22 mouse cellular contexts compared by ENCODE assay signal in the genomic region with DNA sequence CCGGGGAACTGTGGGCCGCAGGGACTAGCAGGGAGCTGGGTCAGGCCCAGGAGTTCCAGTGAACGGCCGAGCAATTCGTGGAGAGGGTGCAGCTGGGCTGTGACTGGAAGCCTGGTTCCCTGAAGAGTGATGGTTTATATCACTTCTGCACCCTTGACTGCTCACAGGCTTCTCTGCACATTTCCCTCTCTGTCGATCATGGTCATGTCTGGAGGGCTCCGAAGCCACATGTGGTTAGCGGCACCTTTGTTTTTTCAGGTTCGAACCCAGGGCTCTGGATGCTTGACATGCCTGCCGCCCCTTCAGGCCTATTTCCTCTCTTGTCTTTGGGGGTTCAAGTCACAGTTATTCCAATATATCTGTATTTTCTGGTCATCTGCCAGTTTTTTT. TPM values are rescaled to one million over a fixed set of nuclear protein-coding genes. Genes with fewer than 3 reads are reported as not detected.
A peak's percentile ranks its signal among the peaks of the same experiment; 100 is the strongest.
DNase-seq lines count a peak whose midpoint lies in the region; ATAC-seq and TF ChIP-seq lines count a peak whose summit lies in the region.
"Had no signal": no experiment of that assay in that cellular context is flagged by ENCODE, and none has a peak within 500 bp of the region (broad histone marks: within the 10 kb centered on the region; RNA-seq: fewer than 3 reads in every experiment).

No protein-coding gene starts in this region.

- H3K9ac ChIP-seq in forebrain, embryonic 15.5 days (replicated peaks) = 0 out of 2 replicates have a peak overlapping the region, but pooled peaks have one; percentile 1
- no peak overlapping the region for H3K9ac ChIP-seq in forebrain, embryonic 16.5 days (replicated peaks; ENCODE audit: low read depth, low read length)
- no peak overlapping the region for H3K9ac ChIP-seq in kidney, embryonic 14.5 days (ENCODE audit: low read depth, low read length)
- H3K9ac ChIP-seq: liver, embryonic 12.5 days; lung, embryonic 15.5 days had no signal

- no peak for DNase-seq in kidney, postnatal 4 days
- peak in 1 of 2 experiments; percentile 44 for DNase-seq in spleen, adult 2 months (ENCODE audit: low read depth in 1 of 2, low spot score in 2 of 2)
- DNase-seq in spleen, adult 18-20 months = no peak
- DNase-seq in splenic B cell, adult 2 months (ENCODE audit: low read depth, low spot score) = peak; percentile 58
- DNase-seq in gastrocnemius, postnatal 25 days = no peak
- DNase-seq: adrenal gland, postnatal 14 days; cerebellum, adult 18-20 months; heart, postnatal 10 days; layer of hippocampus, postnatal 36 days; right cerebral cortex, postnatal 4 days had no signal

- H3K27me3 ChIP-seq in forebrain, embryonic 15.5 days = 0 out of 2 replicates have a peak, but pooled peaks cover 3% of the 10 kb centered on the region
- H3K27me3 ChIP-seq in forebrain, embryonic 16.5 days (replicated peaks; ENCODE audit: control insufficient read depth, insufficient read depth, low read length) = no peaks in the 10 kb centered on the region
- peaks cover 17% of the 10 kb centered on the region; the same call in 1 of the 2 replicates for H3K27me3 ChIP-seq in kidney, embryonic 14.5 days (ENCODE audit: control insufficient read depth, insufficient read depth, low read length)
- H3K27me3 ChIP-seq in spleen, adult 2 months (ENCODE audit: control insufficient read depth, insufficient read depth, low read length) = no peaks in the 10 kb centered on the region
- H3K27me3 ChIP-seq in splenic B cell, adult 2 months (ENCODE audit: control insufficient read depth, insufficient read depth, low read length, poor library complexity, severe bottlenecking) = no peaks in the 10 kb centered on the region

- H3K9me3 ChIP-seq in forebrain, embryonic 15.5 days = no peaks in the 10 kb centered on the region
- no peaks in the 10 kb centered on the region for H3K9me3 ChIP-seq in forebrain, embryonic 16.5 days (ENCODE audit: control insufficient read depth, low read length)
- H3K9me3 ChIP-seq in kidney, embryonic 14.5 days (ENCODE audit: control insufficient read depth, low read length) = no peaks in the 10 kb centered on the region
- H3K9me3 ChIP-seq: liver, embryonic 12.5 days; lung, embryonic 15.5 days had no signal

- TF ChIP-seq CTCF in spleen, adult 2 months (IDR thresholded peaks at IDR 0.05; ENCODE audit: extremely low read depth, insufficient read depth, insufficient read length, insufficient replicate concordance) = no peak

- ATAC-seq in forebrain, embryonic 15.5 days (replicated peaks) = no peak
- no peak for ATAC-seq in forebrain, embryonic 16.5 days
- peak; percentile 35; the same call in 1 of the 2 replicates for ATAC-seq in kidney, embryonic 14.5 days (ENCODE audit: low FRiP score, low TSS enrichment)
- ATAC-seq: forebrain, embryonic 14.5 days; liver, embryonic 12.5 days had no signal

- H3K4me3 ChIP-seq in forebrain, embryonic 15.5 days = no peak overlapping the region
- no peak overlapping the region for H3K4me3 ChIP-seq in forebrain, embryonic 16.5 days (replicated peaks; ENCODE audit: low read length)
- H3K4me3 ChIP-seq in kidney, embryonic 14.5 days (ENCODE audit: low read length) = no peak overlapping the region
- H3K4me3 ChIP-seq in spleen, adult 2 months (ENCODE audit: extremely low read depth, insufficient read depth, insufficient read length) = peak overlapping the region; percentile 62; the same call in 1 of the 2 replicates
- H3K4me3 ChIP-seq: erythroblast, embryonic 14.5 days; liver, embryonic 12.5 days; lung, embryonic 15.5 days had no signal

- no peak overlapping the region for H3K4me2 ChIP-seq in forebrain, embryonic 15.5 days (replicated peaks)
- H3K4me2 ChIP-seq in forebrain, embryonic 16.5 days (ENCODE audit: low read length) = no peak overlapping the region
- H3K4me2 ChIP-seq in kidney, embryonic 14.5 days (replicated peaks; ENCODE audit: low read depth, low read length) = no peak overlapping the region
- H3K4me2 ChIP-seq: liver, embryonic 12.5 days; lung, embryonic 15.5 days had no signal

- H3K4me1 ChIP-seq in forebrain, embryonic 15.5 days = no peaks in the 10 kb centered on the region
- H3K4me1 ChIP-seq in forebrain, embryonic 16.5 days (replicated peaks; ENCODE audit: control insufficient read depth, insufficient read depth, low read length) = no peaks in the 10 kb centered on the region
- no peaks in the 10 kb centered on the region for H3K4me1 ChIP-seq in kidney, embryonic 14.5 days (ENCODE audit: control insufficient read depth, insufficient read depth, low read length)
- peaks cover 30% of the 10 kb centered on the region for H3K4me1 ChIP-seq in spleen, adult 2 months (ENCODE audit: control insufficient read depth, insufficient read depth, insufficient read length)

- TF ChIP-seq POLR2A in spleen, adult 2 months (IDR thresholded peaks at IDR 0.05; ENCODE audit: low read depth, low read length) = no peak

- no peak overlapping the region for H3K27ac ChIP-seq in forebrain, embryonic 15.5 days (replicated peaks)
- H3K27ac ChIP-seq in forebrain, embryonic 16.5 days (ENCODE audit: low read length) = no peak overlapping the region
- no peak overlapping the region for H3K27ac ChIP-seq in kidney, embryonic 14.5 days (ENCODE audit: low read depth, low read length)
- H3K27ac ChIP-seq in spleen, adult 2 months (ENCODE audit: insufficient read depth, low read length) = peak overlapping the region; percentile 90
- H3K27ac ChIP-seq: liver, embryonic 12.5 days; lung, embryonic 15.5 days had no signal

- H3K36me3 ChIP-seq in forebrain, embryonic 15.5 days = no peaks in the 10 kb centered on the region
- no peaks in the 10 kb centered on the region for H3K36me3 ChIP-seq in forebrain, embryonic 16.5 days (ENCODE audit: control insufficient read depth, insufficient read depth)
- no peaks in the 10 kb centered on the region for H3K36me3 ChIP-seq in kidney, embryonic 14.5 days (ENCODE audit: control insufficient read depth, insufficient read depth, low read length)
- no peaks in the 10 kb centered on the region for H3K36me3 ChIP-seq in spleen, adult 2 months (ENCODE audit: control insufficient read depth, insufficient read depth, low read length)
- H3K36me3 ChIP-seq in splenic B cell, adult 2 months (ENCODE audit: control insufficient read depth, insufficient read depth, low read length, poor library complexity, severe bottlenecking) = no peaks in the 10 kb centered on the region
- H3K36me3 ChIP-seq: liver, embryonic 12.5 days; lung, embryonic 15.5 days had no signal

- WGBS in forebrain, embryonic 15.5 days = 63% methylated on average over 10 of the region's 10 CpGs
- WGBS in forebrain, embryonic 16.5 days = 56% methylated on average over 10 of the region's 10 CpGs
- 47% methylated on average over 10 of the region's 10 CpGs for WGBS in kidney, embryonic 14.5 days
- WGBS in spleen, adult 2 months = 26% methylated on average over 10 of the region's 10 CpGs

RNA-seq across cellular contexts. Expression of a gene that starts 0.2 kb away (rescaled TPM):
- 0.36 TPM in 1 of 2 replicates, not detected in the other for polyA plus RNA-seq in forebrain, embryonic 15.5 days (2015; fragmentation: Nextera tagmentation; extraction: Ambion mirVana)
- polyA plus RNA-seq in forebrain, embryonic 16.5 days (2015; fragmentation: Nextera tagmentation; extraction: Ambion mirVana) = 0.24 and 0.35 TPM in 2 replicates
- 0.14 TPM in 1 of 2 replicates, not detected in the other for polyA plus RNA-seq in kidney, embryonic 14.5 days (2014; fragmentation: Nextera tagmentation; extraction: Ambion mirVana)
- polyA plus RNA-seq in spleen, adult 2 months (2012; rRNA removed) = 24.8 and 26.8 TPM in 2 replicates
- total RNA-seq in gastrocnemius, postnatal 25 days (2021) = under 1 TPM in 1 of 2 experiments, not detected in 1; 0.32 TPM
- polyA plus RNA-seq: embryonic facial prominence, embryonic 11.5 days; kidney, embryonic 16.5 days; liver, embryonic 12.5 days had no signal

RNA-seq across cellular contexts. Expression of a gene that starts 3.6 kb away (rescaled TPM):
- polyA plus RNA-seq in forebrain, embryonic 15.5 days (2015; fragmentation: Nextera tagmentation; extraction: Ambion mirVana) = not detected in 2 replicates
- polyA plus RNA-seq in forebrain, embryonic 16.5 days (2015; fragmentation: Nextera tagmentation; extraction: Ambion mirVana) = not detected in 2 replicates
- polyA plus RNA-seq in kidney, embryonic 14.5 days (2014; fragmentation: Nextera tagmentation; extraction: Ambion mirVana) = not detected in 2 replicates
- 7.5 and 13.2 TPM in 2 replicates for polyA plus RNA-seq in spleen, adult 2 months (2012; rRNA removed)
- total RNA-seq in gastrocnemius, postnatal 25 days (2021) = under 1 TPM in 1 of 2 experiments, not detected in 1; 0.18 TPM
- total RNA-seq: layer of hippocampus, adult 18-20 months; layer of hippocampus, postnatal 36 days had no signal
- polyA plus RNA-seq: embryonic facial prominence, embryonic 11.5 days; forebrain, embryonic 14.5 days; lung, embryonic 15.5 days; neural tube, embryonic 14.5 days had no signal

RNA-seq across cellular contexts. Expression of a gene that starts 11.1 kb away (rescaled TPM):
- 0.25 and 0.70 TPM in 2 replicates for polyA plus RNA-seq in forebrain, embryonic 15.5 days (2015; fragmentation: Nextera tagmentation; extraction: Ambion mirVana)
- polyA plus RNA-seq in forebrain, embryonic 16.5 days (2015; fragmentation: Nextera tagmentation; extraction: Ambion mirVana) = 0.24 TPM in 1 of 2 replicates, not detected in the other
- polyA plus RNA-seq in kidney, embryonic 14.5 days (2014; fragmentation: Nextera tagmentation; extraction: Ambion mirVana) = 0.34 and 1.4 TPM in 2 replicates
- polyA plus RNA-seq in spleen, adult 2 months (2012; rRNA removed) = 531 and 756 TPM in 2 replicates
- total RNA-seq in gastrocnemius, postnatal 25 days (2021) = not detected

RNA-seq across cellular contexts. Expression of a gene that starts 15.3 kb away (rescaled TPM):
- 0.61 and 1.1 TPM in 2 replicates for polyA plus RNA-seq in forebrain, embryonic 15.5 days (2015; fragmentation: Nextera tagmentation; extraction: Ambion mirVana)
- 0.62 TPM in 1 of 2 replicates, not detected in the other for polyA plus RNA-seq in forebrain, embryonic 16.5 days (2015; fragmentation: Nextera tagmentation; extraction: Ambion mirVana)
- 0.89 TPM in 1 of 2 replicates, not detected in the other for polyA plus RNA-seq in kidney, embryonic 14.5 days (2014; fragmentation: Nextera tagmentation; extraction: Ambion mirVana)
- 0.34 TPM in 1 of 2 replicates, not detected in the other for polyA plus RNA-seq in spleen, adult 2 months (2012; rRNA removed)
- under 1 TPM in 1 of 2 experiments, not detected in 1; 0.70 TPM for total RNA-seq in gastrocnemius, postnatal 25 days (2021)
- total RNA-seq: layer of hippocampus, adult 18-20 months; layer of hippocampus, postnatal 36 days; left cerebral cortex, postnatal 36 days had no signal
- polyA plus RNA-seq: embryonic facial prominence, embryonic 11.5 days; erythroblast, embryonic 14.5 days; forebrain, embryonic 14.5 days had no signal

RNA-seq across cellular contexts. Expression of a gene that starts 17.1 kb away (rescaled TPM):
- polyA plus RNA-seq in forebrain, embryonic 15.5 days (2015; fragmentation: Nextera tagmentation; extraction: Ambion mirVana) = 6.2 and 6.8 TPM in 2 replicates
- 4.5 and 4.9 TPM in 2 replicates for polyA plus RNA-seq in forebrain, embryonic 16.5 days (2015; fragmentation: Nextera tagmentation; extraction: Ambion mirVana)
- 12.2 and 15.9 TPM in 2 replicates for polyA plus RNA-seq in kidney, embryonic 14.5 days (2014; fragmentation: Nextera tagmentation; extraction: Ambion mirVana)
- polyA plus RNA-seq in spleen, adult 2 months (2012; rRNA removed) = 109 and 112 TPM in 2 replicates
- total RNA-seq in gastrocnemius, postnatal 25 days (2021) = under 1 TPM in 1 of 2 experiments, not detected in 1; 0.78 TPM
- polyA plus RNA-seq: erythroblast, embryonic 14.5 days had no signal

Comparison
In these comparisons a context has a peak if more than half of its experiments do, and no peak if none do; other contexts are left out.
1. RNA of a gene that starts 0.2 kb away (polyA plus RNA-seq): 24.8 to 26.8 TPM in spleen, adult 2 months; 0.36 TPM in forebrain, embryonic 15.5 days, 0.24 to 0.35 TPM in forebrain, embryonic 16.5 days and 0.14 TPM in kidney, embryonic 14.5 days; every median in the first group is over 10 times any median in the second.
2. RNA of a gene that starts 11.1 kb away (polyA plus RNA-seq): 531 to 756 TPM in spleen, adult 2 months; 0.34 to 1.4 TPM in kidney, embryonic 14.5 days, 0.25 to 0.70 TPM in forebrain, embryonic 15.5 days and 0.24 TPM in forebrain, embryonic 16.5 days; every median in the first group is over 100 times any median in the second.